Mouse (Mus musculus): Measurements from ENCODE around the gene 2210408I21Rik. TPM values are rescaled to one million over a fixed set of nuclear protein-coding genes. Genes with fewer than 3 reads are reported as not detected.

2210408I21Rik gene
- polyA plus RNA-seq, 1 experiment, result 4.2 TPM

DNA sequence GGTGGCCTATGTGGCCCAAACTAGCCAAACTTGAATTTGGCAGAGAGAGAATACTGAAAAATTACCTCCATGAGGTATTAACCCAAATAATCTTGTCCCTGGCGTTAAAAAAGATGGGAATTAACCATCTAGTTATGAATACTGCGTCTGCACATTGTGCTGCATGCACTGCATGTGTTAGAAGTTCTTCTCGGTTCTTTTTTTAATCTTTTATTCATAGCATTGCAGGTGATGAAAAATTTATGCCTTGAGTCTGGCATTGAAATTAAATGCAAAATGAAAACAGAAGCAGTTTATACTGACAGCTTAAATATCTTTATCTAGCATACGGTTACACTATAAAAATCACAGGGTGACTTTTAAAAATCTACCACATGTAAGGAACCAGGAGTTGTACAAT lies 341.1 kb downstream of the 2210408I21Rik start:
- no peak for DNase-seq (ENCODE audit: extremely low spot score in 1 of 2, low spot score in 1 of 2)

GRCm38 (mm10) chr13:77478425-77479119 lies 343.2 kb downstream of the 2210408I21Rik start:
- no peak for DNase-seq (ENCODE audit: extremely low spot score in 1 of 2, low spot score in 1 of 2)

- no peak for DNase-seq (ENCODE audit: extremely low spot score in 1 of 2, low spot score in 1 of 2)
These were observed 354.8 kb downstream of the 2210408I21Rik start for GRCm38 (mm10) chr13:77489938-77490651.

DNA sequence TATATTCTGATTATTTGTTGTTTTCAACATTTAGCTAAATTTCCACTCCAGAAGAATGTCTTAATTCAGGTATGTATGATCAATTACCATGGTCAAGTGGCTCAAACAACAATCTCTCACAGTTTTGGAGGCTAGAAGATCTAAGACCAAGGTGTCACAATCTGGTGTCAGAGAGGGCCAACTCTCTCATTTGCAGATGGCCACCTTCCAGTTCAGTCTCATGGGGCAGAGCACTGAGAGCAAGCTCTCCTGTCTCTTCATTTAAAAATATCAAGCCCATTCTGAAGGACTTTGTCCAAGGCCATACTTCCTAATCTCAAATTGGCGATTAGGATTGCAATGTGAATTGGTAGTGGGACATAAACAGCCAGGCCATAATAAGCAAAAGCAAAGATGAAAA lies 378.7 kb downstream of the 2210408I21Rik start:
- no peak for DNase-seq (ENCODE audit: extremely low spot score in 1 of 2, low spot score in 1 of 2)

GRCm38 (mm10) chr13:77528960-77529699 lies 393.8 kb downstream of the 2210408I21Rik start:
- no peak for DNase-seq (ENCODE audit: extremely low spot score in 1 of 2, low spot score in 1 of 2)

- no peak for DNase-seq (ENCODE audit: extremely low spot score in 1 of 2, low spot score in 1 of 2)
These were observed 394.4 kb downstream of the 2210408I21Rik start for GRCm38 (mm10) chr13:77529760-77530159.

DNA sequence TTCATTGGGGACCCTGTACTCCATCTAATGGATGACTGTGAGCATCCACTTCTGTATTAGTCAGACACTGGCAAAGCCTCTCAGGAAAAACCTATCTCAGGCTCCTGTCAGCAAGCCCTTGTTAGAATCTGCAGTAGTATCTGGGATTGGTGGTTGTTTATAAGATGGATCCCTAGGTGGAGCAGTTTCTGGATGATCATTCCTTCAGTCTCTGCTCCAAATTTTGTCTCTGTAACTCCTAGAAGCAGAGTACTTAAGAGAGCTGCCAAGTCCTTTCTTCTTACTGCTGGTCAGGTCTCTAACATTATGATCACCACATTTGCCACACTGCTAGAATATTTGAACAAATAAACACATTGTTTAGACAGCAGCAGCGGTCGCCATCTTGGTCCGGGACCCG lies 402.1 kb downstream of the 2210408I21Rik start:
- no peak for DNase-seq (ENCODE audit: extremely low spot score in 1 of 2, low spot score in 1 of 2)

DNA sequence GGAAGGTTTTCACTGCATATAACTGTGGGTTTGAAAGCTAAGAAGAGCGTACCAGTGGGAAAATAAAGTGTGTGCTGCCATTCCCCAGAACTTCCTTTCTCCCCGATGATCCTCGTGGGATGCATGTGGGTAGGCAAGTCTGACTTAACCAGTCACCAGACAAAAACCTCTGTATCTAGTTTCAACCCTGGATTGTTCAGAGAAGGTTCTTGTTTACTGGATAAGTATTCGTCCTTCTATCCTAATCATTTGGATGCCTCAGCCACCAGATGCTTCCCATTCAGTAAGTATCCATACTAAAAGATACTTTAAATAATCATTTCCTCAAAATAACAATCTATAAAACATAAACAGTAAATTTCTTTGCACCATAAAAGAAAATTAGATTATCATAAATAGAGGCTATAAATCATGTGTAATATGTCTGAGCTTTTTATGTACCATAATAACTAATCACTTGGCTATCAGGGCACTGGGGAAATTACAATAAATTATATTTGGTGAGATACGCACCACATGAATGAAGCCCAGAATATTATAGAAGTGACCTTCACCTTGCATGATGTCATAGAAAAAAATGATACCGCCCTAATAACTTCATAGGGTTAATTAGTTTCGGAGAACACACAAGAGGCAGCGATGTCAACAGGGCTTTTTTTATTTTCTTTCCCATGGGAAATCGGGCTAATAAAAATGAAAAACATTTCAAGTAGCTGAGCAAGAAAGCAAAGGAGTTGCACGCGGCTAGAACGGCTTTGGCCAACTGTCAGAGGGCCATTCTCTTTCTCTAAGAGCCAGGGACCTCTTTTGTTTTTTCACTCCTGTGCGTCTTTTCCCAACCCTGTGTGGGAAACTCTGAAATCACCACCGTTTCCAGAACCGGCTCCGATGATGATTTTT lies 412.4 kb downstream of the 2210408I21Rik start:
- DNase-seq (ENCODE audit: extremely low spot score in 1 of 2, low spot score in 1 of 2), result no peak

DNA sequence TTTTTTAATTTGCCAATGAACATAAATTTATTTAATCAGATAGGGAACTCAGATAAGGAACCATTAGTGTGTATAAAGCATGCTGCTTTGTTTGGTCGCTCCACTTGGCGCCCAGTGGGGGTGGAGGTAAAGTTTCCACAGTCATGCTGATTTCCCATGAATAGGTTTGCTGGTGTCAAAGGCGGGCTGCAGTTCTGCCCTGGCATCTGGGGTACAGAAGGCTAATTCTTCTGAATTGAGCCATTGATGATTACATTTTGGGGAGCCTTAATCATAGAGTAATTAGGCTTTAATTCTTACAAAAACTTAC lies 413.0 kb downstream of the 2210408I21Rik start:
- no peak for DNase-seq (ENCODE audit: extremely low spot score in 1 of 2, low spot score in 1 of 2)

DNA sequence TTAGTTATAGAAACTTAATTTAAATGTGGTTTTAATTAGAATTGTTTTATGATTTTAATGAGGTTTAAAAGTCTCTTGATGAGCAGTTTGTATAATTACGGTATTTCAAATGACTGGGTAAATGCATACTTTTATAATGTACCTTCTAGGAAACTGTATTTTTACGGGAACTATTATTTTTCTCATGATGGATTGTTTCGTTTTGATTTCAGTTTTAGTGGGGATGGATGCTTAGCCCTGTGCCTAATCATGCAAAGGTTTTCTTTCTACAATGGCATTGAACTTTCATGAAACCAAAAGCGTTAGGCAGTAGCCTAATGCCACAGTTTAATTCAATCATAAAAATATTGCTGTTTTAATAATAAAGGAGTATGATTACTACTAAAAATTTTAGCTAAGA lies 413.4 kb downstream of the 2210408I21Rik start:
- no peak for DNase-seq (ENCODE audit: extremely low spot score in 1 of 2, low spot score in 1 of 2)

DNA sequence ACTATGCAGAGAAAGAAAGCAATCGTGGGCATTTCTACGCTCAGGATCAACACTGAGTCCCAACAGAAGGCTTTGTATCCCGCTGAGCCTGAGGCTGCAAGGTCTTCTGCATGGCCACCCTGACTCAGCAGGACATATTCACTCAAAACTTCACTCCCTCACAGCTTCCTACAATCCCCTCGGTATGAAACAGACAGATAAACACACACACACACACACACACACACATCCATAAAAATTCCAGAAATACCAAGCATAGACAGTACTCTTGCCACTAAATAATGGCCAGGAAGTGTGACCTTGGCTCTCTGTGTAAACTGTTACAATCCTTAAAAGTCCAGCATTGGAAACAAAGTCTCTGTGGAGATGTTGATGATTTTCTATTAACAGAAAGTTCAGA lies 458.7 kb downstream of the 2210408I21Rik start:
- DNase-seq (ENCODE audit: extremely low spot score in 1 of 2, low spot score in 1 of 2), result no peak

DNA sequence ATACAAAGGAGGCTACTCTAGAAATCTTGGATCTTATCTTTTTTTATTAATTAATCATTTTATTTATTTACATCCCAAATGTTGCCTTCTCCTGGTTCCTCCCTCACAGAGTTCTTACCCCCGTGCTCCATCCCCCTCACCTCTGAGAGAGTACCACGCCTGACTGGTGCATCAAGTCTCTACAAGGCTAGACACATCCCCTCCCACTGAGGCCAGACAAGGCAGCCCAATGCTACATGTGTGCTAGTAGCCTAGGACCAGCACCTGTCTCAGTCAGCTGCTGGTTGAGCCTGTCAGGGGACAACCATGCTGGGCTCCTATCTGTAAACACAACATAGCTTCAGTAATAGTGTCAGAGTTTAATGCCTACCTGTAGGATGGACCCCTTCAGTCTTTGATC lies 480.0 kb downstream of the 2210408I21Rik start:
- no peak for DNase-seq (ENCODE audit: extremely low spot score in 1 of 2, low spot score in 1 of 2)

Other genes with a start within 250 kb of the 2210408I21Rik start
- 16.6 and 16.9 TPM in 2 replicates for gene Slf1, start 67 bp upstream of the 2210408I21Rik start, polyA plus RNA-seq (2012; rRNA removed)